Mouse (Mus musculus): ENCODE measurements around the gene Gm8914.
"Not testable (repeated sequence)": the region's sequence is repeated elsewhere in the genome, so short reads cannot be mapped to it uniquely, and the experiment has no call there.

The Gm8914 gene

GRCm38 (mm10) chrX:91479826-91480225, at the start of gene Gm8914:
Gene Gm8914, plus strand, starts transcription at chrX:91480126.
- not testable (repeated sequence) for DNase-seq (ENCODE audit: low spot score in 2 of 2)
